Mouse (Mus musculus): ENCODE measurements around the gene Gm10842.

- TF ChIP-seq CTCF (IDR thresholded peaks at IDR 0.05; ENCODE audit: low read depth) (no peak), EP300 (optimal IDR thresholded peaks at IDR 0.05) (no peak)
Observed at GRCm38 (mm10) chr11:105166780-105167179, 20.1 kb downstream of the Gm10842 start.

All from stomach, postnatal 0 days (tissue).